Mouse (Mus musculus) heart, postnatal 0 days (tissue): ENCODE results near the gene Arnt2. TPM values are rescaled to one million over a fixed set of nuclear protein-coding genes. Genes with fewer than 3 reads are reported as not detected.

ENCODE experiments used
- ATAC-seq: fragments of 200-750 bp; cut with Nextera tagmentation; 2 replicates; pipeline ENCODE4 v1.8.0; 2017; ENCODE audit warnings: low read depth, moderate number of reproducible peaks, moderate library complexity; ENCODE audit not compliant: insufficient read depth
- DNase-seq: peaks from one replicate; pipeline ENCODE4 v3.0.0-alpha.2; 2016; ENCODE audit warnings: low spot score
- H3K27ac ChIP-seq: fragments of 300-500 bp; sonication (generic); 2 replicates; pipeline ENCODE4 v1.5.1; 2014; ENCODE audit warnings: low read depth, mild to moderate bottlenecking
- H3K27me3 ChIP-seq: fragments of 300-500 bp; sonication (generic); 2 replicates; pipeline ENCODE4 v1.6.1; 2014; ENCODE audit warnings: low read length, mixed read lengths; ENCODE audit not compliant: control insufficient read depth, insufficient read depth
- H3K36me3 ChIP-seq: fragments of 300-500 bp; sonication (generic); replicated peaks from 2 replicates; pipeline ENCODE4 v1.6.1; 2014; ENCODE audit warnings: low read length, mixed read lengths; ENCODE audit not compliant: control insufficient read depth, insufficient read depth
- H3K4me1 ChIP-seq: fragments of 300-500 bp; sonication (generic); 2 replicates; pipeline ENCODE4 v1.6.1; 2014; ENCODE audit warnings: antibody characterized with exemption; ENCODE audit not compliant: control insufficient read depth, insufficient read depth
- H3K4me2 ChIP-seq: fragments of 300-500 bp; sonication (generic); 2 replicates; pipeline ENCODE4 v1.6.1; 2014; ENCODE audit warnings: low read depth, mild to moderate bottlenecking, low read length, moderate library complexity
- H3K4me3 ChIP-seq: fragments of 300-500 bp; sonication (generic); 2 replicates; pipeline ENCODE4 v1.5.1; 2014; ENCODE audit warnings: low read depth, low read length
- H3K9ac ChIP-seq: fragments of 300-500 bp; sonication (generic); replicated peaks from 2 replicates; pipeline ENCODE4 v1.6.1; 2014; ENCODE audit warnings: low read depth, low read length, mixed read lengths
- H3K9me3 ChIP-seq: fragments of 300-500 bp; sonication (generic); replicated peaks from 2 replicates; pipeline ENCODE4 v1.6.1; 2016; ENCODE audit warnings: low read length; ENCODE audit not compliant: control insufficient read depth
- CTCF ChIP-seq: IDR thresholded peaks from 2 replicates; pipeline ENCODE4 v1.5.1; 2016; ENCODE audit warnings: antibody characterized with exemption, control low read depth, low read depth
- EP300 ChIP-seq: IDR thresholded peaks from 2 replicates; pipeline ENCODE4 v1.6.1; 2016; ENCODE audit warnings: antibody characterized with exemption, low read depth
- WGBS: fragments of 180-500 bp; shearing (Covaris S2); extraction: QIAGEN DNeasy Blood & Tissue Kit; methylation state at CpG from one replicate; pipeline ENCODE4 v1.1.7; 2014; 5-methylcytosine and 5-hydroxymethylcytosine counted together
- polyA plus RNA-seq: library from polyadenylated mRNA; unstranded; fragments of >200 nt; fragmentation: Nextera tagmentation; extraction: Ambion mirVana; gene quantifications from 2 replicates; pipeline ENCODE4 v1.2.1, GENCODE M21; 2015
- total RNA-seq: library from RNA; depleted of rRNA; stranded (reverse); fragments of >200 nt; gene quantifications from 2 replicates; pipeline ENCODE4 v1.2.3, GENCODE M21; 2014; ENCODE audit warnings: low replicate concordance; rRNA removed

Gene Arnt2
- total and polyA plus RNA-seq, 2 experiments from 2014 or later: 0.31 to 2.1 TPM

DNA sequence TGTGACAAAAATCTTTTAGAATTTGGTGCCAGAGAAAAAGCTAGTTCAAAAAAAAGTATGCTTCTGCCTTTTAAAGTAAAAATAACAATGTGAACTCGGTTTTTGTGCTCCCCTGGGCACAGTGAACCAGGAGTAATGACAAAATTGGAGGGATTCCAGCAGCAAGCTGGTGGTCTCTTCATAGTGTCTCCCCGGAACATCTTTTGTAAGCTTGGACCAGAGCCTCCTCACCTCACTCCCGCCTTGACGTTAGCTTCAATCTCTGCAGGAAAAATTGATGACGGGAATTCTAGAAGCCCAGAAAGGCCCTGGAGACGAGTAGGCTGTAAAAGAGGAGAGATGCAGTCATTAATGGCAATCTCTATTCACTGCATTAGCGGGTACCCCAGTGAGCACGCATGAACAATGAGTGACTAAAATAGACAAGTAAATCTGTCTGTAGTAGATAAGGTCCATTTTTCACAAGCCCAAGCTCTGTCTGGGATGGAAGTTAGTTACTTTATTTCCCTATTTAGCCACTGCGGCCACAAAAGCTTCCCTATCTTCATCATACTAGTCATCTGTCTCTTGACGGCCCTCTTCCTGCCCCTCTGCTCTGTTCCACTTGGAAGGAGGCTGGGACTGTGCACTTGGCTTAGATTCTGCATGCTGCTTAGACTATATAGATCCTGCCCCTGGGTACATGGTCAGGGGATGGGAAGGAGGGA, 199.2 kb downstream of the Arnt2 start:
- peaks cover 18% of the 10 kb centered on the region for H3K4me1 ChIP-seq
- no peaks in the 10 kb centered on the region for H3K36me3 ChIP-seq
- ATAC-seq (no peak), DNase-seq (no peak)
- no peaks in the 10 kb centered on the region for H3K27me3 ChIP-seq
- no peak for TF ChIP-seq CTCF
- TF ChIP-seq EP300: no peak
- no peak overlapping the region for H3K27ac ChIP-seq
- H3K4me3 ChIP-seq: no peak overlapping the region
- no peaks in the 10 kb centered on the region for H3K9me3 ChIP-seq
- H3K4me2 ChIP-seq: no peak overlapping the region
- 22% methylated on average over 10 of the region's 10 CpGs for WGBS
- no peak overlapping the region for H3K9ac ChIP-seq

DNA sequence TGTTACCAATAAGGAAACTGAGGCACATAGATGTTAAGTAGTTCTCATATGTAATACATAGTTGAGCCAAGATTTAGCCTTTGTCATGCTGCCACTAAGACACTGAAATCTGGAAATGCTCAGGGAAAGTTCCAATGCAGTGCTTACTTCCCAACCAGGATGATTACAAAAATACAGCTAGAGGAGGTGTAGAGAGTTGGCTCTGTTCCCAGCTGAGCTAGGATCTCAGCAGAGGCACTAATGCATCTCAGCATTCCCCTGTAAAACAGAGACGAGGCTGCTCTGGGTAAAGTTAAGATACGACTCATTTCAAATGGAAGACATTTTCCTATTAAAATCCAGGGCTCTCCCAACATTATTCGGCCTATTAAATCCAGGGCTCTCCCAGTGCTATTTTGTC, 206.0 kb downstream of the Arnt2 start:
- H3K4me2 ChIP-seq: no peak overlapping the region
- WGBS: 33% methylated on average over 3 of the region's 3 CpGs
- no peaks in the 10 kb centered on the region for H3K4me1 ChIP-seq
- H3K9ac ChIP-seq: no peak overlapping the region
- H3K36me3 ChIP-seq: no peaks in the 10 kb centered on the region
- H3K9me3 ChIP-seq: no peaks in the 10 kb centered on the region
- DNase-seq: no peak
- no peaks in the 10 kb centered on the region for H3K27me3 ChIP-seq
- H3K4me3 ChIP-seq: no peak overlapping the region
- H3K27ac ChIP-seq: no peak overlapping the region
- TF ChIP-seq EP300: no peak
- no peak for TF ChIP-seq CTCF
- ATAC-seq: no peak

DNA sequence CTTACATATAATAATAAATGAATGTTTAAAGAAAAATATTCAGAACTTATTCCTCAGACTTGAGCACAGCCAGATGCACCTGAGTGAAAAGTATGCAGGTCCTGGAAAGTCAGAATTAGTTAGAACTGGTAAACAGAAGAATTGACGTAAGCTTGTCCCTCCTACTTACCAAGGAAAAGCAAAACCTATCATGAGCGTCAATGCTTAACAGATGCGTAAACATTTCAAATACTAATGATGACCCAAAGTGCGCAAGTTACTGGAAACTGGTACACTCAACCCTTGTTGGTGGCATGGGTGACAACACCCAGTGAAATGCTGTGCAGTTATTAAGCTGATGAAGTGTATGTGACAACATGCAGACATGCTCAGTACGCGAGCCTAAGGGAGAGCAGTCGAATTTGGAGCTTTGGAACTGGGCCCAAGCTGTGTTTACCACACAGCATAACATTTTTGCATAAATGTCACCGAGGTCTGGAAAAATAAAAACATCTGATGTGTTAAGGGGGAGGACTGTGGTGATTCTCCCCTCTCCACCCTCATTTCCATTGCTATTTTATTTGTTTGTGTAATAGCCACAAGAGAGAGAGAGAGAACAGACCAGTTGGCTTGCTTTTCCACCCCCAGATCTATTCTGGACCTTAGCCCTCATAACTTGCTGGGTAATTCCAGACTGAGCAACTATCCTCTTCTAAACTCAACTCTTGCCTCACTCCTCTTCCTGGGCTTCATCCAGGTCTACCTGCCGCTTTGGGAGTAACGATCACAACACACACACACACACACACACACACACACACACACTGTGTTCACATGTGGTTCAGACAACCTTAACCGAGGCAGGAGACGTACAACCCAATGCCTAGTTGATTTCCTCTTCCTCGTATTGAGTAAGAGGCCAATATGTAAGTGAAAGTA, 208.6 kb downstream of the Arnt2 start:
- H3K4me3 ChIP-seq: no peak overlapping the region
- DNase-seq (no peak), ATAC-seq (no peak)
- no peaks in the 10 kb centered on the region for H3K36me3 ChIP-seq
- no peak overlapping the region for H3K4me2 ChIP-seq
- H3K27ac ChIP-seq: no peak overlapping the region
- H3K27me3 ChIP-seq: no peaks in the 10 kb centered on the region
- TF ChIP-seq CTCF: no peak
- TF ChIP-seq EP300: no peak
- no peaks in the 10 kb centered on the region for H3K9me3 ChIP-seq
- 66% methylated on average over 13 of the region's 13 CpGs for WGBS
- H3K4me1 ChIP-seq: no peaks in the 10 kb centered on the region
- H3K9ac ChIP-seq: no peak overlapping the region

DNA sequence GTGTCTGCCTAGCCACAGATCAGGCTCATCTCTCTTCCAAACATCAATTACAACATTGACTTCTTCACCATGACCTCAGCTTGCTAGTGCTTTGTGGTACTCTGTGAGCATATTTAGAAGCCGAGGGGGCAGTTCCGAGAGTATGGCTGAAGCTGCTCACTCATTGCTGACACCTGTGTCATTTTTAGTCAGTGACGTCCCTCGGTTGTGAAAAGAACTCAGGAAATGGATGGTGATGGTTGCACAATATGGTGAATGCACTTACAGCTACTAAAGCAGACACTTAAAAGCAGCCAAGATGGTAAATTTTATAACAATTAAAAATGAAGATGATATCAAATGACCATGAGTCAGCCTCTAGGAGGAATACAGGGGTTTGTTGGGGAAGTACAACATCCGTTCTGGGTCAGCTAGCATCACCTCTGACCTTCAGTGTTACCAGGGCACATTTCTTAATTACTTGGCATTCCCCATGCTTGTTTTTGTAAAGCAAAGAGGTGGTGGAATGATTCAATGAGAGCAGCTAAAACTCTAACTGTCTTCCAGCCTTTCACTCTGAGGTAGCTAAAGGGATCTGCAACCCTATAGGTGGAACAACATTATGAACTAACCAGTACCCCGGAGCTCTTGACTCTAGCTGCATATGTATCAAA, 212.6 kb downstream of the Arnt2 start:
- no peaks in the 10 kb centered on the region for H3K36me3 ChIP-seq

More for the DNA sequence above, 212.6 kb downstream of the Arnt2 start:
- no peak overlapping the region for H3K4me2 ChIP-seq
- no peaks in the 10 kb centered on the region for H3K9me3 ChIP-seq
- H3K4me3 ChIP-seq: no peak overlapping the region
- H3K27me3 ChIP-seq: no peaks in the 10 kb centered on the region
- DNase-seq (no peak), ATAC-seq (no peak)
- TF ChIP-seq EP300 (no peak), CTCF (no peak)
- no peak overlapping the region for H3K9ac ChIP-seq
- H3K4me1 ChIP-seq: no peaks in the 10 kb centered on the region
- no peak overlapping the region for H3K27ac ChIP-seq
- WGBS: 79% methylated on average over 6 of the region's 6 CpGs

Other genes with a start within 250 kb of the Arnt2 start
- 1.1 TPM in 1 of 2 replicates, not detected in the other for gene Gm2115, start 118.8 kb upstream of the Arnt2 start, total RNA-seq
- 0.04 TPM in 1 of 2 replicates, not detected in the other for gene Gm2115, start 118.8 kb upstream of the Arnt2 start, polyA plus RNA-seq
- 2.2 and 20.2 TPM in 2 replicates for gene Fah, start 196.5 kb upstream of the Arnt2 start, total RNA-seq
- 4.0 and 4.5 TPM in 2 replicates for gene Fah, start 196.5 kb upstream of the Arnt2 start, polyA plus RNA-seq